Mouse (Mus musculus) adrenal gland, postnatal 14 days (tissue): ENCODE measurements around the gene Slc2a5. TPM values are rescaled to one million over a fixed set of nuclear protein-coding genes. Genes with fewer than 3 reads are reported as not detected.

Source experiments
- DNase-seq: peaks from one replicate; pipeline ENCODE4 v3.0.0; 2021; ENCODE audit warnings: mixed read lengths
- total RNA-seq: library from RNA; stranded (reverse); gene quantifications from 2 replicates; pipeline ENCODE4 v1.2.3, GENCODE M21; 2021

Slc2a5 gene
- total RNA-seq, 1 experiment from 2014 or later, result 0.48 TPM

DNA sequence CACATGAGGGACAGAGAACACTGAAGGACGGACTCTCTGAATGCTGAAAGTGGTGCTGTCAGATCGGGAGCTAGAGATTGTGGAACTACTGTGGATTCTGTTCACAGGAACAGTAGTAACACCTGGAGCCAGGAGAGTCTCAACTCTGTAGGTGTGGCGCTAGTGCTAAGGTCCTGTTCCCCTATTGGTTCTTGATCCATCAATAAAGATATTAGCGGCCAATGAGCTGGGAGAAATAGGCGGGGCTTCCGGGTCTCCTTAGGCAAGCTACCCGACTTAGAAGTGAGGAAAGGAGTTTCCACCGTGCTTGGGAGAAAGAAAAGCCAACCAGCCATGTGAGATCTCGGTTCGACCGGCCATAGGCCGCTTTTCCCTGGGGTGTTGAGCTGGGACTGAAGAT is 25.2 kb downstream of the Slc2a5 start:
- DNase-seq, result no peak

DNA sequence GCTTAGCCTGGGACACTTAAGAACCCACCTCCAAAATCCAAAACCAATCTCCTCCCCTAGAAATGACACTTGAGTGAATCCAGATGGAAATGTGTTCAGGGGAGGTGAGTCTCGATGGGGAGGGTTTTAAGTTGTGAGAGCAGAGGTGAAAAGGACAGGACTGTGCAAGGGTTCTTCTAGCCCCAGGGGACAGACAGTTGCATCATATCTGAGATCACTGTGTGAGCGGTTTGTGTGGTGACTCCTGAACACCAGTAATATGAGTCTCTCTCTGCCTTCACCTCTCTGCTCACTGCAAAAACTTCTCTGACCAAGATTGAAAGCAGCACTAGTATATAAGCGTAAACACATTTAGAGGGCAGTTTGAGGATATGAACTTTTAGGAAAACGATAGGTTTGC is 27.2 kb downstream of the Slc2a5 start:
- peak; percentile 26 for DNase-seq

DNA sequence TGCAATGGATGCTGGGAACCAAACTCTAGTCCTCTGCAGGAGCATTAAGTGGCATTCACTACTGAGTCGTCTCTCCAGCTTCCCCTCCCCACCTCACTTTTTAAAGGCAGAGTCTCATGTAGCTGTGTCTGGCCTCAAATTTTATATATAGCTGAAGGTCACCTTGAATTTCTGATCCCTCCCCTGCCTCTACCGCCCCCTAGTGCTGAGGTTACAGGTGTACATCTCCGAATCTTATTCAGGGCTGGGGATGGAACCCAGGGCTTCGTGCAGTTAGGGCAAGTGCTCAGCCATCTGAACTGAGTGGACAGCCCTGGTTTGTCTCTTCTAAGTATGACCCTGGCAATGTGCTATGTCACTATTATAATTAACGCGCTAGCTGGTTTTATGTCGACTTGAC is 32.0 kb downstream of the Slc2a5 start:
- peak; percentile 28 for DNase-seq

DNA sequence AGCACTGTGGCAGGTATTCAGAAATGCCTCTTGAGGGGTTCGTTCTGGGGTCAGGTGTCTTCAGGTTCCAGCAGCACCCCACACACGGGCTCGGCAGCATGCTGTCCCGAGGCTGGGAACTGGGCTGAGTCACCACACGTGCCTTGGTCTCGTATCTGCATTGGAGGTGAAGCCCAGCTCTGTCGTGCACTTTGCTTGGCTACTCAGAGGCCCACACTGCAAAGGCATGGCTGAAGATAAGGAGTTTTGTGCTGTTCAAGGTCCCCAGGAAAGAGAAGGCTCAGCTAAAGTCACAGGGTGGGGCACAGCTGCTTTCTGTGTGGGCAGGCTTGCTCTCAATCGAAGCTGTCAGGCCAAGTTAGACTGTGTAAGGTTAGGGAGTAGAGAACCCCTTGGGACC is 33.4 kb downstream of the Slc2a5 start:
- peak; percentile 45 for DNase-seq

DNA sequence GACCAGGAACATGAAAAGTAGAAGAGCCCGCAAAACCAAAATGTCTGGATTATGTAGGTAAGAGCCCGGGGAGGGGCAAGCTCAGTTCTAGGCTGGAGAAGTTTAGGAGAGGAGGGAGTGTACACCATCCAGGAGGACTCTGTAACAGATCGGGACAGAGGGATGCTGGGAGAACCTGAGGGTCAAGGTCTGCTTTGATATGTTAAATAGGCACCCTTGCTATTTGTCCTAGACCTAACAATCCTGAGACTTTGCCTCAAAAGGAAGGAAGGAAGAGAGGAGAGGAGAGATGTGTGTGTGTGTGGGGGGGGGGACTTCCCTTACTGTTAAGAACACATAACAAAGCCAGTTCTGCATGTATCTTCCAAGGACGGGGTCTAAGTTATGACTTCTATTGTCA is 36.2 kb downstream of the Slc2a5 start:
- no peak for DNase-seq

DNA sequence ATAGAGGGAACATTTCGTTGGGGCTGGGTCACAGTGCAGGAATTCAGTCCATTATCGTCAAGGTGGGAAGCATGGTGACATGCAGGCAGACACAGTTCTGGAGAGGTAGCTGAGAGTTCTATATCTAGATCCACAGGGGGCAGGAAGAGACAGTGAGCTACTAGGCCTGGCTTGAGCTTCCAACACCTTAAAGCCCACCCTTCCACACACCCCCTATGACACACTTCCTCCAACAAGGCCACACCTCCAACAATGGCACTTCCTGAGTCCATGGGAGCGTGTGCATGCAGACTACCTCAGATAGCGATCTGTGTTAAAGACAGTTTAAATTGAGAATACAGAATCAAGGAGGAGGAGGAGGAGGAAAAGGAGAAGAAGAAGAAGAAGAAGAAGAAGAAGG is 36.6 kb downstream of the Slc2a5 start:
- no peak for DNase-seq

DNA sequence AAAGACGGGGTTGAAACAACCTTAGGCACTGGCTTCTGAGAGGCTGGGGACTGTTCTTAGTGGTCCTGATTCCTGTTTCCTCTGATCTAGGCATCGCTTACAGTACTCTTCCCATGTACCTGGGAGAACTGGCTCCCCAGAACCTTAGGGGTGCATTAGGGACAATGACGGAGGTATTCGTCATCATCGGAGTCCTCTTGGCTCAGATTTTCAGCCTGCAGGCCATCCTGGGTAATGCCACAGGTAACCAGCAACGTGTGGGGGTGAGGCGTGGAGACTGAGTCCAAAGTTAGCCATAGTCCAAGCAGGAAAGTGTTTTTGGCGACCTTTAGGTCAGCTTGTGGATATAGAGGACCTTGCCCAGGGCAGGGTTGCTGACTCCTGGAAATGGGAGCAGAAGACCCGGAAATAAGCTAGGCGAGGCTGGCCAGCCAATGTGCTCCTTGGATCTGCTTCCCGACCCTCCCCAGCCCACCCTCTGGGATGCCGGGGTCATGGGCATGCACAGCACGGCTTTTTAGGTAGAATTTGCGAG is 38.3 kb downstream of the Slc2a5 start:
- no peak for DNase-seq

DNA sequence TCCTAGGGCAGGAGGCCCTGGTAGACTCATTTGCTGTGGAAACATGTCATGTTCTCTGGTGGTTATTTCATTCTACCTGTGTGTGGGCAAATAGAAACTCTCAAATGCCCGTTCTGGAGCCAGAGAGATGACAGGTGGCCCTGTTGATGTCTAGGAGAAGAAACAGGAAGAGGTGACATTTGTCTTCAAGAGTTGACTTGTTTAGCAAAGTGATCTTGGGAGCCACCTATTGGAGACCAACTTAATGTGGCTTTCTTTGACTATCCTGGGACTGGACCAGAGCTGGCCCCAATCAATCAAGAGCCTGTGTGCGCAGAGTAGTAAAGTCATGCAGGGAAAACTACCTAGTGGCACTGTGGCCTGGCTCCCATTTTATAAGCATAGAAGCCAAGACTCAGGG is 40.4 kb downstream of the Slc2a5 start:
- no peak for DNase-seq

DNA sequence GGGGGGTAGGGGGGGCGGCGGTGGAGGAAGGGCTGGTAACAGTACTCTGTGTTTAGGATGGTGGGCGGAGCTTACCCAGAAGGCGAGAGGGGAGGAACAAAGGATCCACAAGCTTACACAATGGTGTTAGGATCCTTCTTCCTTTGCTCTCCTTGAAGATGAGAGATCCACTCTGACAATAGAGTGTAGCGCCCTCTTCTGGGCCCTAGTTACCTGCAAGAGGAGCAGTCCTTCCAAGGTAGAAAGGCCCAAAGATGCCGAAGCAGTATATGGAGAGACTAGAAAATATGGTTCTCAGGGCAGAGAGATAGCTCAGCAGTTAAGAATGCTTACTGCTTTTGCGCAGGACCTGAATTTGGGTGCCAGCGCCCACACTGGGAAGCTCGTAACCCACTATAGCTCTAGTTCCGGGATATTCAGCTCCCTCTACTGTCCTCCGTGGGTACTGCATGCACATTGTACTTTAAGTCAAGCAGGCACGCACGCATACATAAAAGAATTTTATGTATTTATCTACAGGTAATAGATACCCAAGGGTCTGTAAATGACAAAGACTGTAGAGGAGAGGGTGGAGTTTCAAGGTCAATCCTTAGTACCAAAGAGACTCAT is 43.6 kb downstream of the Slc2a5 start:
- no peak for DNase-seq

DNA sequence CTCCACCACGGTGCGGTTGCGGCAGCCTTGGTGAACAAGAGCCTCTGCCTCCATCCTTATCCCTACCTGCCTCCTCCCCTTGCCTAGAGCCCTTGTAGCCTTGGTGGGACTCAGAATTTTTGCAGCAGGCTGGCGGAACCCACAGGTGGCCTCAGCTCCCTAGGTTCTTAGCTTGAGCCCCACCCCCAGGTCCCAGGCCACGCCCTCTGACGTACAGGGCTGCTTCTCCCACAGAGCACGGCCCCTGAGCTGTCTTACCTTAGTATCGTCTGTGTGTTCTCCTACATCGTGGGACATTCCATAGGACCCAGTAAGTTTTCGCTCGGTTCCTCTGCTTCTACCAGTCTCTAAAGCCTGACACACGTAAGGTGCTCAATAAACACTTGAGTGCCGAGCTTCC is 45.8 kb downstream of the Slc2a5 start:
- no peak for DNase-seq

DNA sequence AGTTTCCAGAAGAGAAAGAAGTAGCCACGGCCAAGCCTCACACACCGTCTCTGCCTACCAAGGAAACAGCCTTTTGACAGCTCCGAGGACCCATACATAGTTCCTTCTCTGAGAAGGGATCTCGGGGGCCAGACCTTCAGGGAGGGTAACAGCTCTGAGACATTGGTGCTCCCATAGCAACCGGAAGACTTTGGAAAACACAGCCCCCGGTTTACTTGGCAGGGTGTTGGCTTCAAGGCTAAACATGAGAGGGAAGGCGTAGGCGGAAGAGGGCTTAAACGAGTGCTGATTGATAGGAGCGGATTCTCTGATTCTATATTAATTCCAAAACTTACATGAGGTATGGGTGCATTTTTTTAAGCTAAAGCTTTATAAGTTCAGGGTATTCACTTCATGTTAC is 49.3 kb downstream of the Slc2a5 start:
- DNase-seq, result peak; percentile 41

DNA sequence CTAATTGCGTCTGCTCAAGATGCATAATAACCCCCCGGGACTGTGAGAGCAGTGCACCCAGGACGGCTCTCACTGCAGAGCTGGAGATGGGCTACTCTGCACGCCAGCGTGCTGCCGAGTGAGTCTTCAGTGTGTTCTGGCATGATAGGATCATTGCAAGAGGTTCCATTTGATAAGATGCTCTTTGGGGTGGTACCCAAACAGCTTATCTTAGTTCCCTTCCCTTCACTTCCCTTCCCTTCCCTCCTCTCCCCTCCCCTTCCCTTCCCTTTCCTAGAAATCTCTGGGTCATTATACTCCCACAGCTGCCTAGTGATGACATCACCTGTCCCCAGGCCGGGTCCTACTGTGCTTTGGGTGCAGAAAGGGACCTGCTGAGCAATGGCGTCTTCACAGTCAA is 53.0 kb downstream of the Slc2a5 start:
- DNase-seq, result no peak

DNA sequence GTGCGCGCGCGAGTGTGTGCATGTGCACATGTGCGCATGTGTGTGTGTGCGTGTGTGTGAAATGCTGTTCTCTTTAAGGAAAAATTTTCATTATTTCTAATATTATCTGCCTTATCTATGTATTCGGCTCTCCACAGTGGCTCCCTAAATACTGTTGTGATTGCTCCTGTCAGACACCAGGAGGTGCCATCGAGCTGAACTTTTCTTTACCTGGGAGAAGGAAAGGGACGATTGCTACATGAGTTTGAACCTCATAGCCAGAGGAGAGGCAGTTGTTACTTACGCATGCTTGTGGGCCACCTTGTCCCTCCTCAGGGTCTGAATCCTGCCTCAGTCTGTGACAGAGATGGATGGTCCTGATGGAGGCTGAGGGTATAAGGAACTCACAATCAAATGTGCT is 54.2 kb downstream of the Slc2a5 start:
- peak; percentile 47 for DNase-seq

DNA sequence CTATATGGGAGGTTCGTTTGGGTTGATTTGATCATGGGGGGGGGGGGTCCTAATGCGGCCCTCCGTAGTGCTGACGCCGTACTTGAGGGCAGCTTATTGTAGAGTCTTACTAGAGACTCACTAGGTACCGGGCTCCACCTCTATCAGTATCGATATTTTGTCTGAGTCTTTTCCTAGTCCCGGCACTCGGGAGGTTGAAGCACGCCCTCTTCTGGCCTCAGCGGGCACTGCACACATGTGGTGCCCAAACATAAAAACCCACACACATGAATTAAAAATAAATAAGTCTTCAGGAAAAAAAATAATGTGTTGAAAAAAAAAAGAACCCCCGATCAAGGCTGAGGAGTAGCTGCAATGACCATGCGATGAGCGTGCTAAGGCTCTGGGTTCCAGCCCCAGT is 54.9 kb downstream of the Slc2a5 start:
- DNase-seq, result no peak

DNA sequence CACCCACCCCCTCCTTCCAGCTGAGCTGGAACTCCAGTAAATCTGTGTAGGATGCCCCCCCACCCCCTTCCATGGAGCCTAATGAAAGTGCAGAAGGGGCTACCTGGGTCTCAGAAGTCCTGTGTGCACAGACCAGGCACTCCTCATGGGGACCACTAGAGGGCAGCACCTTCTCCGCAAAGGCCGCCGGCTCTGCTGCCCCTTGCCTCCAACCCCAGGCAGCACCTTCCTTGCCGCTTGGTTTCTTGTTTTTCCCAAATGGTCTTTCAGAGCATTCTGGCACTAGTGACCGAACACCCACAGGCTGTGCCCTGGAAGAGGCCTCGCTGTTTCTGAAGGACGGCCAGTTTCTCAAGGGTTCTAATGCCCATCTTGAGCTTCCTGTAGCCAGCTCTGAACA is 57.5 kb downstream of the Slc2a5 start:
- DNase-seq, result peak; percentile 55

DNA sequence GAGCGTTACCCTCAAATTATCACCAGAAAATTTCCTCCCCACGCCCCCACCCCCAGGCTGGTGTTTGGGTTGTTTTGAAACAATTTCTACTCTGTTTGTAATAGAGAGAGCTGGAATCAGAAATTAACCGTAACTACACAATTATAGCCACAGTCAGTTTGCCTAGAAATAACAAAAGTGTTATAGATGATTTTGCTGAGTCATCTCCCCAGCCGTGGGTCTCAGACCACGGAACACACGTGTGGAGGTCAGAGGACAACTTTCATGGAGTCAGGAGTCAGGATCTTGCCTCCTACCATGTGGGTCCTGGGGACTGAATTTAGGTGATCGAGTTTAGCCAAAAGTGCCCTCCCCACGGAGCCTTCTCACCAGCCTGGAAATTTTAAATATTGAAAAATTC is 58.0 kb downstream of the Slc2a5 start:
- DNase-seq, result no peak

DNA sequence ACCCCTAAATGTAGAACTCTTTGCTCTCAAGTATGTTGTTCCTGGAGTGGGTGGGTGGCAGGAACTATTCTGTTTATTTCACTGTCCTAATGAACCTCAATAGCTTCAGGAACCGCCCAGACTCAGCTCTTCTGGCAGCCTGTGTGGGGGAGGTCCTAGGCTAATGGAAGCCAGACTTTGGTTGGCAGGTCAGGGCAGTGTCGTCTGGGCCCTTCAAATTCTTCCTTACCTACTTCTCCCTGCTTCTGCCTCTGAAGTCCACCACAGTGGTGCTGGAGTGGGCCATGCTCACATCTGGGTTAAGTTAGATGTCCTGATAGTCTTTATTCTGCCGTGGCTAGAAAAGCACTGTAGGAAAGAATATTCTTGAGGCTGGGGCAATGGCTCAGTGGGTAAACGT is 59.0 kb downstream of the Slc2a5 start:
- DNase-seq, result no peak

DNA sequence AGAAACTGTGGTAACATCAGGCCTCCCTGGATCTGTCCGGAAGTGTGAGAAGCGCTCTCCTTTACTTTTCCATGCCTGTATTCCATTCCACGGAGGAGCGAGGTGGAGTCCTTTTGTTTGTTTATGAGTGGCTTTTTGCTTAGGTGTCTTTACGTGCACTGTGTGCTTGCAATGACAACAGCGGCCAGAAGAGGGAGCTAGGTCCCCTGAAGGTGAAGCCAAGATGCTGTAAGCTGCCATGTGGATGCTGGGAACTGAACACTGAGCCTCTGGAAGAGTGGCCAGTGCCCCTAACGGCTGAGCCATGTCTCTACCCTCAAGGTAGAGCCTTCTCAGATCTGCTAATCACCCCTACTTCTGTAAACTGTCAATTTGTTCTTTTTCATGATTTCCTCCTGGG is 62.2 kb downstream of the Slc2a5 start:
- no peak for DNase-seq

DNA sequence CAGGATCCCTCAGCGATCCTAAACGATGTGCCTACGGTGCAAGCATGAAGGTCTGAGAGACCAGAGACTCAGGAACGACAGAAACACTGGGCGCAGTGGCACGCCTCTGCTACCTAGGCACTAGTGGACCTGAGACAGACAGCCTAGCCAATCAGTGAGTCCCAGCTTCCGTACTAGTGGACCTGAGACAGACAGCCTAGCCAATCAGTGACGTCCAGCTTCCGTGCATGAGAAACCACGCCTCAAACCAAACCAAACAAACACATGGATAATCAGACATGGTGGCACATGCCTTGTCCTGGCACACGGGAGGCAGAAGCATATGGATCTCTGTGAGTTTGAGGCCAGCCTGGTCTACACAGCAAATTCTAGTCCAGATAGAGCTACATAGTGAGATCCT is 69.2 kb downstream of the Slc2a5 start:
- DNase-seq, result no peak

DNA sequence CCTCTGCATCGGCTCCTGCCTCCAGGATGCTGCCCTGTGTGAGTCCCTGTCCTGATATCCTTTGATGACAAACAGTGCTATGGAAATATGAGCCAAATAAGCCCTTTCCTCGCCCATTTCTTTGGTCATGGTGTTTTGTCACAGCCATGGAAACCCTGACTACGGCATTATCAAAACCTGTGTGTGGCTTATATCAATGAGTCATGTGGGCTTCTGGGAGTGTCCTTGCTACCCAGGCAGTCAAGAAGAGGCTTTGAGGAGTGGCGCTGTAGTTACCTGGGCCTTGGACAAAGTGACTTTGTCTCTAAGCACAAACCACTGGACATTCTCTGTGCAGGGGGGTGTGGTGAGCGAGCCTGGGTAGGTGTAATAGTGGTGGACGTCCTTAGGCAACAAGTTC is 73.1 kb downstream of the Slc2a5 start:
- DNase-seq, result no peak
